Mouse (Mus musculus) stomach, embryonic 14.5 days (tissue): ENCODE data around the gene Filip1. TPM values are rescaled to one million over a fixed set of nuclear protein-coding genes. Genes with fewer than 3 reads are reported as not detected.

Experiments
- ATAC-seq: fragments of 200-750 bp; cut with Nextera tagmentation; 2 replicates; pipeline ENCODE4 v1.8.0; 2017; ENCODE audit warnings: low read depth, moderate TSS enrichment; ENCODE audit not compliant: insufficient number of reproducible peaks, insufficient read depth, low FRiP score
- H3K27ac ChIP-seq: fragments of 300-500 bp; sonication (generic); 2 replicates; pipeline ENCODE4 v1.5.1; 2014; ENCODE audit warnings: mild to moderate bottlenecking, low read length, moderate library complexity, mixed read lengths
- H3K27me3 ChIP-seq: fragments of 300-500 bp; sonication (generic); 2 replicates; pipeline ENCODE4 v1.6.1; 2014; ENCODE audit warnings: low read length, control low read depth, mixed read lengths; ENCODE audit not compliant: control insufficient read depth, insufficient read depth
- H3K36me3 ChIP-seq: fragments of 300-500 bp; sonication (generic); 2 replicates; pipeline ENCODE4 v1.6.1; 2014; ENCODE audit warnings: mild to moderate bottlenecking, control low read depth, low read length, moderate library complexity, mixed read lengths; ENCODE audit not compliant: control insufficient read depth, insufficient read depth
- H3K4me1 ChIP-seq: fragments of 300-500 bp; sonication (generic); 2 replicates; pipeline ENCODE4 v1.6.1; 2014; ENCODE audit warnings: low read length, control low read depth, mixed read lengths; ENCODE audit not compliant: control insufficient read depth, insufficient read depth
- H3K4me2 ChIP-seq: fragments of 300-500 bp; sonication (generic); replicated peaks from 2 replicates; pipeline ENCODE4 v1.6.1; 2014; ENCODE audit warnings: low read depth, low read length, control low read depth
- H3K4me3 ChIP-seq: fragments of 300-500 bp; sonication (generic); 2 replicates; pipeline ENCODE4 v1.5.1; 2014; ENCODE audit warnings: low read depth, low read length, control low read depth
- H3K9ac ChIP-seq: fragments of 300-500 bp; sonication (generic); replicated peaks from 2 replicates; pipeline ENCODE4 v1.6.1; 2014; ENCODE audit warnings: low read depth, mild to moderate bottlenecking, control low read depth, low read length, moderate library complexity, mixed read lengths
- H3K9me3 ChIP-seq: fragments of 300-500 bp; sonication (generic); 2 replicates; pipeline ENCODE4 v1.6.1; 2016; ENCODE audit warnings: low read depth, low read length, control low read depth; ENCODE audit not compliant: control insufficient read depth
- WGBS: fragments of 180-500 bp; shearing (Covaris S2); extraction: QIAGEN DNeasy Blood & Tissue Kit; methylation state at CpG from one replicate; pipeline ENCODE4 v1.1.7; 2014; 5-methylcytosine and 5-hydroxymethylcytosine counted together
- polyA plus RNA-seq: library from polyadenylated mRNA; unstranded; fragments of >200 nt; fragmentation: Nextera tagmentation; extraction: Ambion mirVana; gene quantifications from 2 replicates; pipeline ENCODE4 v1.2.1, GENCODE M21; 2014

The Filip1 gene
- polyA plus RNA-seq, 1 experiment from 2014 or later = 10.9 TPM

GRCm38 (mm10) chr9:79994296-79994695 lies 18.4 kb downstream of the Filip1 start:
- no peaks in the 10 kb centered on the region for H3K4me1 ChIP-seq
- no peak overlapping the region for H3K4me3 ChIP-seq
- ATAC-seq = no peak
- H3K9me3 ChIP-seq = no peaks in the 10 kb centered on the region
- H3K36me3 ChIP-seq = no peaks in the 10 kb centered on the region
- 89% methylated on average over 5 of the region's 5 CpGs for WGBS
- H3K27me3 ChIP-seq = no peaks in the 10 kb centered on the region
- no peak overlapping the region for H3K4me2 ChIP-seq
- no peak overlapping the region for H3K27ac ChIP-seq
- H3K9ac ChIP-seq = no peak overlapping the region

- Histone ChIP-seq H3K4me1 (no peaks in the 10 kb centered on the region), H3K9ac (no peak overlapping the region), H3K9me3 (no peaks in the 10 kb centered on the region), H3K27me3 (no peaks in the 10 kb centered on the region), H3K4me2 (no peak overlapping the region), H3K36me3 (no peaks in the 10 kb centered on the region), H3K27ac (no peak overlapping the region), H3K4me3 (no peak overlapping the region)
- 62% methylated on average over 4 of the region's 4 CpGs for WGBS
- ATAC-seq = no peak
Observed at GRCm38 (mm10) chr9:79993066-79993465, 19.6 kb downstream of the Filip1 start.

- no peaks in the 10 kb centered on the region for H3K27me3 ChIP-seq
- ATAC-seq = no peak
Observed at GRCm38 (mm10) chr9:79990456-79991017, 22.1 kb downstream of the Filip1 start.

GRCm38 (mm10) chr9:79989703-79990102 lies 22.9 kb downstream of the Filip1 start:
- Histone ChIP-seq H3K36me3 (no peaks in the 10 kb centered on the region), H3K27ac (no peak overlapping the region), H3K27me3 (no peaks in the 10 kb centered on the region), H3K4me1 (no peaks in the 10 kb centered on the region), H3K4me3 (no peak overlapping the region), H3K9me3 (no peaks in the 10 kb centered on the region), H3K9ac (no peak overlapping the region), H3K4me2 (no peak overlapping the region)
- 65% methylated on average over 1 of the region's 1 CpGs for WGBS
- no peak for ATAC-seq

More at GRCm38 (mm10) chr9:79990456-79991017, 22.1 kb downstream of the Filip1 start:
- no peaks in the 10 kb centered on the region for H3K4me1 ChIP-seq
- H3K36me3 ChIP-seq = no peaks in the 10 kb centered on the region
- no peak overlapping the region for H3K9ac ChIP-seq
- no peaks in the 10 kb centered on the region for H3K9me3 ChIP-seq
- no peak overlapping the region for H3K4me2 ChIP-seq
- H3K4me3 ChIP-seq = no peak overlapping the region
- H3K27ac ChIP-seq = no peak overlapping the region
- WGBS = 76% methylated on average over 16 of the region's 16 CpGs

GRCm38 (mm10) chr9:79989061-79989460 lies 23.6 kb downstream of the Filip1 start:
- no peaks in the 10 kb centered on the region for H3K9me3 ChIP-seq
- no peaks in the 10 kb centered on the region for H3K36me3 ChIP-seq
- no peak overlapping the region for H3K9ac ChIP-seq
- ATAC-seq = no peak
- no peak overlapping the region for H3K4me3 ChIP-seq
- no peak overlapping the region for H3K27ac ChIP-seq
- no peaks in the 10 kb centered on the region for H3K27me3 ChIP-seq
- H3K4me2 ChIP-seq = no peak overlapping the region
- 88% methylated on average over 1 of the region's 1 CpGs for WGBS
- H3K4me1 ChIP-seq = no peaks in the 10 kb centered on the region

- H3K9ac ChIP-seq = no peak overlapping the region
- no peak overlapping the region for H3K4me3 ChIP-seq
- WGBS = 79% methylated on average over 10 of the region's 10 CpGs
- no peaks in the 10 kb centered on the region for H3K27me3 ChIP-seq
- no peak for ATAC-seq
- H3K27ac ChIP-seq = no peak overlapping the region
- H3K36me3 ChIP-seq = no peaks in the 10 kb centered on the region
- H3K4me1 ChIP-seq = no peaks in the 10 kb centered on the region
- H3K9me3 ChIP-seq = no peaks in the 10 kb centered on the region
- no peak overlapping the region for H3K4me2 ChIP-seq
Observed at GRCm38 (mm10) chr9:79983244-79983643, 29.4 kb downstream of the Filip1 start.

GRCm38 (mm10) chr9:79979274-79979673 lies 33.4 kb downstream of the Filip1 start:
- Histone ChIP-seq H3K4me1 (no peaks in the 10 kb centered on the region), H3K9ac (no peak overlapping the region), H3K27me3 (no peaks in the 10 kb centered on the region), H3K27ac (no peak overlapping the region), H3K36me3 (no peaks in the 10 kb centered on the region), H3K9me3 (no peaks in the 10 kb centered on the region), H3K4me2 (no peak overlapping the region), H3K4me3 (no peak overlapping the region)
- ATAC-seq = no peak
- WGBS = 83% methylated on average over 2 of the region's 2 CpGs

- no peak overlapping the region; the same call in 1 of the 2 replicates for H3K27ac ChIP-seq
- H3K4me1 ChIP-seq = no peaks in the 10 kb centered on the region
- H3K4me3 ChIP-seq = peak overlapping the region; percentile 31; the same call in 1 of the 2 replicates
- no peak for ATAC-seq
- no peaks in the 10 kb centered on the region for H3K27me3 ChIP-seq
- H3K36me3 ChIP-seq = no peaks in the 10 kb centered on the region
- no peak overlapping the region for H3K9ac ChIP-seq
- no peaks in the 10 kb centered on the region for H3K9me3 ChIP-seq
- peak overlapping the region; percentile 50 for H3K4me2 ChIP-seq
- WGBS = 43% methylated on average over 12 of the region's 12 CpGs
Observed at GRCm38 (mm10) chr9:79978228-79979024, 34.2 kb downstream of the Filip1 start.
